Mouse (Mus musculus) hindbrain, embryonic 11.5 days (tissue): ENCODE results near the gene Zdhhc18. TPM values are rescaled to one million over a fixed set of nuclear protein-coding genes. Genes with fewer than 3 reads are reported as not detected.

Experiments used
- ATAC-seq: fragments of 200-750 bp; cut with Nextera tagmentation; 2 replicates; pipeline ENCODE4 v1.8.0; 2017; ENCODE audit warnings: mild to moderate bottlenecking, moderate TSS enrichment, moderate library complexity; ENCODE audit not compliant: low FRiP score
- DNase-seq: peaks from one replicate; pipeline ENCODE4 v3.0.0-alpha.2; 2015; ENCODE audit warnings: low spot score
- H3K27ac ChIP-seq: fragments of 300-500 bp; sonication (generic); 2 replicates; pipeline ENCODE4 v1.5.1; 2014; ENCODE audit warnings: mild to moderate bottlenecking, low read depth, low read length
- H3K27me3 ChIP-seq: fragments of 300-500 bp; sonication (generic); 2 replicates; pipeline ENCODE4 v1.6.1; 2014; ENCODE audit warnings: mild to moderate bottlenecking, low read length, moderate library complexity, mixed read lengths; ENCODE audit not compliant: control insufficient read depth, insufficient read depth
- H3K36me3 ChIP-seq: fragments of 300-500 bp; sonication (generic); 2 replicates; pipeline ENCODE4 v1.6.1; 2014; ENCODE audit warnings: mild to moderate bottlenecking, low read length, moderate library complexity, mixed read lengths; ENCODE audit not compliant: control insufficient read depth, insufficient read depth
- H3K4me1 ChIP-seq: fragments of 300-500 bp; sonication (generic); replicated peaks from 2 replicates; pipeline ENCODE4 v1.6.1; 2014; ENCODE audit warnings: low read length, mixed read lengths; ENCODE audit not compliant: control insufficient read depth, insufficient read depth
- H3K4me2 ChIP-seq: fragments of 300-500 bp; sonication (generic); replicated peaks from 2 replicates; pipeline ENCODE4 v1.6.1; 2014; ENCODE audit warnings: mild to moderate bottlenecking, low read depth, low read length
- H3K4me3 ChIP-seq: fragments of 300-500 bp; sonication (generic); 2 replicates; pipeline ENCODE4 v1.5.1; 2014; ENCODE audit warnings: low read depth, low read length
- H3K9ac ChIP-seq: fragments of 300-500 bp; sonication (generic); 2 replicates; pipeline ENCODE4 v1.6.1; 2014; ENCODE audit warnings: low read depth, low read length
- H3K9me3 ChIP-seq: fragments of 300-500 bp; sonication (generic); 2 replicates; pipeline ENCODE4 v1.6.1; 2016; ENCODE audit warnings: low read length; ENCODE audit not compliant: control insufficient read depth
- WGBS: fragments of 180-500 bp; shearing (Covaris S2); extraction: QIAGEN DNeasy Blood & Tissue Kit; methylation state at CpG from one replicate; pipeline ENCODE4 v1.1.7; 2014; 5-methylcytosine and 5-hydroxymethylcytosine counted together
- polyA plus RNA-seq: library from polyadenylated mRNA; unstranded; fragments of >200 nt; fragmentation: Nextera tagmentation; extraction: Ambion mirVana; gene quantifications from 2 replicates; pipeline ENCODE4 v1.2.1, GENCODE M21; 2014

Zdhhc18 gene
- polyA plus RNA-seq, 1 experiment from 2014 or later: 2.8 TPM

GRCm38 (mm10) chr4:133645680-133646079 lies 4.3 kb downstream of the Zdhhc18 start:
- Histone ChIP-seq H3K4me2 (no peak overlapping the region), H3K9me3 (no peaks in the 10 kb centered on the region), H3K27ac (no peak overlapping the region), H3K36me3 (no peaks in the 10 kb centered on the region), H3K9ac (no peak overlapping the region), H3K4me1 (no peaks in the 10 kb centered on the region), H3K4me3 (no peak overlapping the region), H3K27me3 (no peaks in the 10 kb centered on the region)
- DNase-seq (no peak), ATAC-seq (no peak)
- WGBS: 38% methylated on average over 21 of the region's 21 CpGs

GRCm38 (mm10) chr4:133645195-133645594 lies 4.8 kb downstream of the Zdhhc18 start:
- Histone ChIP-seq H3K9ac (no peak overlapping the region), H3K4me3 (no peak overlapping the region), H3K4me2 (no peak overlapping the region), H3K9me3 (no peaks in the 10 kb centered on the region), H3K27ac (no peak overlapping the region), H3K4me1 (no peaks in the 10 kb centered on the region), H3K27me3 (no peaks in the 10 kb centered on the region), H3K36me3 (no peaks in the 10 kb centered on the region)
- WGBS: 88% methylated on average over 3 of the region's 3 CpGs
- DNase-seq (no peak), ATAC-seq (no peak)

- no peak overlapping the region for H3K9ac ChIP-seq
- H3K4me3 ChIP-seq: no peak overlapping the region
- no peaks in the 10 kb centered on the region for H3K9me3 ChIP-seq
- ATAC-seq: no peak
- H3K4me1 ChIP-seq: peaks cover 9% of the 10 kb centered on the region; the same call in 1 of the 2 replicates
- no peak overlapping the region for H3K4me2 ChIP-seq
- 83% methylated on average over 5 of the region's 5 CpGs for WGBS
- H3K27ac ChIP-seq: no peak overlapping the region
- no peaks in the 10 kb centered on the region for H3K36me3 ChIP-seq
- DNase-seq: no peak
- H3K27me3 ChIP-seq: no peaks in the 10 kb centered on the region
Observed at GRCm38 (mm10) chr4:133634043-133634410, 15.9 kb downstream of the Zdhhc18 start.

- Histone ChIP-seq H3K4me2 (peak overlapping the region; percentile 96), H3K36me3 (no peaks in the 10 kb centered on the region), H3K4me1 (peaks cover 9% of the 10 kb centered on the region; the same call in 1 of the 2 replicates), H3K27ac (peak overlapping the region; percentile 58), H3K27me3 (no peaks in the 10 kb centered on the region), H3K9ac (peak overlapping the region; percentile 97), H3K4me3 (peak overlapping the region; percentile 82), H3K9me3 (no peaks in the 10 kb centered on the region)
- WGBS: 23% methylated on average over 15 of the region's 47 CpGs
- peak; percentile 94 for DNase-seq
- ATAC-seq: peak; percentile 68
Observed at GRCm38 (mm10) chr4:133633332-133634042, 16.5 kb downstream of the Zdhhc18 start.

GRCm38 (mm10) chr4:133632483-133633327 lies 17.2 kb downstream of the Zdhhc18 start:
- Histone ChIP-seq H3K9me3 (no peaks in the 10 kb centered on the region), H3K9ac (peak overlapping the region; percentile 97), H3K4me3 (peak overlapping the region; percentile 82), H3K4me1 (peaks cover 9% of the 10 kb centered on the region; the same call in 1 of the 2 replicates), H3K27ac (peak overlapping the region; percentile 58), H3K27me3 (no peaks in the 10 kb centered on the region), H3K4me2 (peak overlapping the region; percentile 96), H3K36me3 (no peaks in the 10 kb centered on the region)
- ATAC-seq: peak; percentile 45; the same call in 1 of the 2 replicates
- 2% methylated on average over 40 of the region's 69 CpGs for WGBS
- peak; percentile 71 for DNase-seq

- Histone ChIP-seq H3K9ac (peak overlapping the region; percentile 97), H3K27me3 (no peaks in the 10 kb centered on the region), H3K27ac (no peak overlapping the region), H3K36me3 (no peaks in the 10 kb centered on the region), H3K9me3 (no peaks in the 10 kb centered on the region), H3K4me3 (peak overlapping the region; percentile 82), H3K4me2 (peak overlapping the region; percentile 96), H3K4me1 (peaks cover 9% of the 10 kb centered on the region; the same call in 1 of the 2 replicates)
- no peak for DNase-seq
- 45% methylated on average over 9 of the region's 9 CpGs for WGBS
- ATAC-seq: no peak
Observed at GRCm38 (mm10) chr4:133631769-133632411, 18.1 kb downstream of the Zdhhc18 start.

- 85% methylated on average over 14 of the region's 14 CpGs for WGBS
- H3K36me3 ChIP-seq: no peaks in the 10 kb centered on the region
- ATAC-seq (no peak), DNase-seq (no peak)
- H3K4me2 ChIP-seq: no peak overlapping the region
- H3K9me3 ChIP-seq: no peaks in the 10 kb centered on the region
- H3K9ac ChIP-seq: no peak overlapping the region
- no peaks in the 10 kb centered on the region for H3K27me3 ChIP-seq
- H3K27ac ChIP-seq: no peak overlapping the region
- peaks cover 9% of the 10 kb centered on the region; the same call in 1 of the 2 replicates for H3K4me1 ChIP-seq
- no peak overlapping the region for H3K4me3 ChIP-seq
Observed at GRCm38 (mm10) chr4:133631071-133631768, 18.7 kb downstream of the Zdhhc18 start.

GRCm38 (mm10) chr4:133630326-133630920 lies 19.5 kb downstream of the Zdhhc18 start:
- WGBS: 94% methylated on average over 8 of the region's 8 CpGs
- DNase-seq: no peak
- no peaks in the 10 kb centered on the region for H3K9me3 ChIP-seq
- ATAC-seq: no peak
- no peak overlapping the region for H3K27ac ChIP-seq
- peaks cover 9% of the 10 kb centered on the region; the same call in 1 of the 2 replicates for H3K4me1 ChIP-seq
- no peaks in the 10 kb centered on the region for H3K27me3 ChIP-seq
- no peak overlapping the region for H3K4me3 ChIP-seq
- H3K4me2 ChIP-seq: no peak overlapping the region
- no peaks in the 10 kb centered on the region for H3K36me3 ChIP-seq
- H3K9ac ChIP-seq: no peak overlapping the region
